Mouse (Mus musculus) cerebellum, adult 2 months (tissue): ENCODE measurements around the gene Prkd1.

Source experiments
- CTCF ChIP-seq: fragments of 200-500 bp; IDR thresholded peaks from 2 replicates; pipeline ENCODE4 v1.5.1; 2011; ENCODE audit warnings: low read depth, mild to moderate bottlenecking, control low read depth, low read length, moderate library complexity, borderline replicate concordance; ENCODE audit not compliant: insufficient read depth
- POLR2A ChIP-seq: fragments of 200-500 bp; IDR thresholded peaks from 2 replicates; pipeline ENCODE4 v1.6.1; 2011; ENCODE audit warnings: low read length, control low read depth, borderline replicate concordance; ENCODE audit not compliant: insufficient read depth

GRCm38 (mm10) chr12:50451761-50452160 is 197.1 kb downstream of the Prkd1 start:
- TF ChIP-seq CTCF (no peak), POLR2A (no peak)
